Mouse (Mus musculus) heart, adult 2 months (tissue): ENCODE results near the gene Fam124b. TPM values are rescaled to one million over a fixed set of nuclear protein-coding genes. Genes with fewer than 3 reads are reported as not detected.

Experiments used
- DNase-seq, 2 experiments: peaks; one replicate each; pipeline ENCODE4 v3.0.0; 2021
- H3K27ac ChIP-seq: fragments of 200-600 bp; 2 replicates; pipeline ENCODE4 v1.8.1; 2022
- H3K27me3 ChIP-seq: fragments of 200-500 bp; 2 replicates; pipeline ENCODE4 v1.6.1; 2012; ENCODE audit warnings: mild to moderate bottlenecking, low read length, inconsistent platforms, mixed read lengths; ENCODE audit not compliant: control insufficient read depth, insufficient read depth
- H3K36me3 ChIP-seq: fragments of 200-500 bp; 2 replicates; pipeline ENCODE4 v1.6.1; 2012; ENCODE audit warnings: low read length, inconsistent platforms; ENCODE audit not compliant: control insufficient read depth, insufficient read depth
- H3K4me1 ChIP-seq: fragments of 200-500 bp; 2 replicates; pipeline ENCODE4 v1.6.1; 2011; ENCODE audit warnings: low read length; ENCODE audit not compliant: control insufficient read depth, insufficient read depth
- H3K4me3 ChIP-seq: fragments of 200-600 bp; 2 replicates; pipeline ENCODE4 v1.8.1; 2022
- H3K79me2 ChIP-seq: fragments of 200-500 bp; replicated peaks from 2 replicates; pipeline ENCODE4 v1.6.1; 2012; ENCODE audit warnings: mild to moderate bottlenecking, inconsistent platforms, low read length, moderate library complexity, mixed read lengths; ENCODE audit not compliant: control insufficient read depth, insufficient read depth
- H3K9ac ChIP-seq: fragments of 200-500 bp; 2 replicates; pipeline ENCODE4 v1.6.1; 2012; ENCODE audit warnings: low read depth, mild to moderate bottlenecking, control low read depth, inconsistent platforms, low read length, mixed read lengths
- CTCF ChIP-seq: fragments of 200-600 bp; IDR thresholded peaks from 2 replicates; pipeline ENCODE4 v1.8.1; 2022; ENCODE audit warnings: antibody characterized with exemption, mild to moderate bottlenecking, moderate library complexity
- EP300 ChIP-seq: fragments of 200-500 bp; IDR thresholded peaks from 2 replicates; pipeline ENCODE4 v1.6.1; 2011; ENCODE audit warnings: low read depth, low read length, control low read depth; ENCODE audit not compliant: insufficient read depth
- POLR2A ChIP-seq: fragments of 200-500 bp; IDR thresholded peaks from 2 replicates; pipeline ENCODE4 v1.6.1; 2011; ENCODE audit warnings: mild to moderate bottlenecking, low read depth, low read length, control low read depth; ENCODE audit not compliant: insufficient read depth
- WGBS: fragments of 180-500 bp; shearing (Covaris S2); methylation state at CpG from one replicate; pipeline ENCODE4 v1.1.7; 2018; 5-methylcytosine and 5-hydroxymethylcytosine counted together
- intact Hi-C: fragments of 180-260 bp; cut with DNase I; formaldehyde crosslinking; loops from one replicate; pipeline ENCODE4 v1.15.1; 2025
- polyA plus RNA-seq: library from polyadenylated mRNA; depleted of rRNA; stranded (reverse); fragments of >200 nt; gene quantifications from 2 replicates; pipeline ENCODE4 v1.2.3, GENCODE M21; 2012
- total RNA-seq, 2 experiments: library from RNA; stranded (reverse); gene quantifications; 2 replicates each; pipeline ENCODE4 v1.2.3; 2021

The Fam124b gene
- total and polyA plus RNA-seq, 3 experiments: 0.68 to 2.9 (median 0.78) TPM

GRCm38 (mm10) chr1:80192837-80193236 lies 25.4 kb downstream of the Fam124b start:
- Histone ChIP-seq H3K36me3 (no peaks in the 10 kb centered on the region), H3K27me3 (no peaks in the 10 kb centered on the region), H3K27ac (no peak overlapping the region), H3K9ac (no peak overlapping the region), H3K4me1 (no peaks in the 10 kb centered on the region), H3K79me2 (no peaks in the 10 kb centered on the region), H3K4me3 (no peak overlapping the region)
- peak in 1 of 2 experiments; percentile 8 for DNase-seq
- intact Hi-C loops: no loop called here
- 54% methylated on average over 8 of the region's 8 CpGs for WGBS
- no peak for TF ChIP-seq EP300
- TF ChIP-seq POLR2A: no peak
- no peak for TF ChIP-seq CTCF

GRCm38 (mm10) chr1:80181414-80181805 lies 36.9 kb downstream of the Fam124b start:
- H3K4me1 ChIP-seq: no peaks in the 10 kb centered on the region
- no peak for DNase-seq
- H3K79me2 ChIP-seq: no peaks in the 10 kb centered on the region
- H3K27ac ChIP-seq: no peak overlapping the region
- no peak overlapping the region for H3K4me3 ChIP-seq
- no peak overlapping the region for H3K9ac ChIP-seq
- 44% methylated on average over 3 of the region's 3 CpGs for WGBS
- intact Hi-C loops: loop anchor here (1.0 to 10.0 kb wide), 3 partner anchors 63 to 331 kb away; no protein-coding TSS in a partner anchor
- TF ChIP-seq EP300 (no peak), POLR2A (no peak), CTCF (no peak)
- H3K27me3 ChIP-seq: no peaks in the 10 kb centered on the region
- no peaks in the 10 kb centered on the region for H3K36me3 ChIP-seq

GRCm38 (mm10) chr1:80180767-80181413 lies 37.4 kb downstream of the Fam124b start:
- H3K79me2 ChIP-seq: no peaks in the 10 kb centered on the region
- DNase-seq: peak; percentile 14 to 36
- no peaks in the 10 kb centered on the region for H3K36me3 ChIP-seq
- no peak overlapping the region for H3K27ac ChIP-seq
- intact Hi-C loops: loop anchor here (1.0 to 10.0 kb wide), 5 partner anchors 63 to 395 kb away; no protein-coding TSS in a partner anchor
- 36% methylated on average over 13 of the region's 13 CpGs for WGBS
- no peak overlapping the region for H3K9ac ChIP-seq
- TF ChIP-seq POLR2A (no peak), CTCF (peak; percentile 97), EP300 (0 out of 2 replicates have a peak, but pooled peaks have one; percentile 33)
- no peak overlapping the region for H3K4me3 ChIP-seq
- no peaks in the 10 kb centered on the region for H3K4me1 ChIP-seq
- no peaks in the 10 kb centered on the region for H3K27me3 ChIP-seq

DNA sequence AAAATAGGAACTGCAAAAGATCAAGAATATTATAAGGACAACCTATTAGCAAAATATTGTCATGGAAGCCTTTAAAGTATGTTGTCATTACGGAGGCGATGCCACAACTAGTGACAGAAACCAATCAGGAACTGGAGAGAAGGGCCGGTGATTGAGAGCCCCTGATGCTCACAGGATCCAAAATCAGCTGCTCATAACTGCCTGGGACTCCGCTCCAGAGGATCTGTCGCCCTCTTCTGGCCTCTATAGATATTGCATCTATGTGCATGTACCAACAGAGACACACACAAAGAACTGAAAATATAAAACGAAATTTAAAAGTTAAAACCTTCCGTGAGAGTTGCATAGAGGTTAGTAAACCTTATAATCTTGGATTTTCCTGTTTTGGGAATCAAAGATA lies 38.1 kb downstream of the Fam124b start:
- no peaks in the 10 kb centered on the region for H3K27me3 ChIP-seq
- intact Hi-C loops: loop anchor here (1.0 to 10.0 kb wide), 3 partner anchors 195 to 394 kb away; no protein-coding TSS in a partner anchor
- TF ChIP-seq EP300 (no peak), CTCF (peak; percentile 54)
- no peaks in the 10 kb centered on the region for H3K79me2 ChIP-seq
- 63% methylated on average over 7 of the region's 7 CpGs for WGBS
- H3K27ac ChIP-seq: no peak overlapping the region
- H3K9ac ChIP-seq: no peak overlapping the region
- H3K4me1 ChIP-seq: no peaks in the 10 kb centered on the region
- no peak for DNase-seq
- H3K36me3 ChIP-seq: no peaks in the 10 kb centered on the region
- no peak overlapping the region for H3K4me3 ChIP-seq

GRCm38 (mm10) chr1:80177651-80178382 lies 40.5 kb downstream of the Fam124b start:
- Histone ChIP-seq H3K79me2 (no peaks in the 10 kb centered on the region), H3K4me3 (no peak overlapping the region), H3K9ac (no peak overlapping the region), H3K4me1 (no peaks in the 10 kb centered on the region), H3K27me3 (no peaks in the 10 kb centered on the region), H3K36me3 (no peaks in the 10 kb centered on the region), H3K27ac (no peak overlapping the region)
- DNase-seq: no peak
- intact Hi-C loops: loop anchor here (5.0 kb wide), 1 partner anchor 181 kb away; no protein-coding TSS in a partner anchor
- peak; percentile 49 for TF ChIP-seq CTCF
- TF ChIP-seq EP300: no peak
- TF ChIP-seq POLR2A: no peak
- 37% methylated on average over 11 of the region's 11 CpGs for WGBS

GRCm38 (mm10) chr1:80167706-80168105 lies 50.6 kb downstream of the Fam124b start:
- Histone ChIP-seq H3K27ac (no peak overlapping the region), H3K4me3 (no peak overlapping the region), H3K79me2 (no peaks in the 10 kb centered on the region), H3K9ac (no peak overlapping the region), H3K27me3 (no peaks in the 10 kb centered on the region), H3K36me3 (no peaks in the 10 kb centered on the region), H3K4me1 (no peaks in the 10 kb centered on the region)
- no peak for DNase-seq
- intact Hi-C loops: no loop called here
- 69% methylated on average over 5 of the region's 5 CpGs for WGBS
- TF ChIP-seq POLR2A: no peak
- TF ChIP-seq EP300: no peak
- TF ChIP-seq CTCF: no peak
